13 mouse cellular contexts compared by ENCODE assay signal in the genomic region with DNA sequence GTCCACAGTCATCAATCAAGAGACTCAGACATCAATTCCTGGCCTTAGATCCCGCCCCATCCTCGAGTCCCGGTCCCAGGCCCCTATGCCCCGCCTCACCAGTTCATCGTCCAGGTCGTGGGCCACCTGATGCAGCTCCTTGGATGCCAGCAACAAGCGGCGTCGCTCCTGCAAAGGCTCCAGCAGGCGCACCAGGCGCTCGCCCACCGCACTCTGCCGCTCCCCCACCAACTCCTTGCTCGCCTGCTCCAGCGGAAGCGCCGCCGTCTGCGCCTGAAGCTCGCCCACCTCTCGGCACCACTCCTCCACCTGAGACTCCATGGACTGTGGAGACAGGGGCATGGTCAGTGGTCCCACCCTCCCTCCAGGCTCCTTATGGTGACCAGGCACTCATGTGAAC. TPM values are rescaled to one million over a fixed set of nuclear protein-coding genes. Genes with fewer than 3 reads are reported as not detected.
DNase-seq lines count a peak whose midpoint lies in the region; ATAC-seq lines count a peak whose summit lies in the region.
"Had no signal": no experiment of that assay in that cellular context is flagged by ENCODE, and none has a peak within 500 bp of the region (broad histone marks: within the 10 kb centered on the region; RNA-seq: fewer than 3 reads in every experiment).

No protein-coding gene starts in this region.

- no peaks in the 10 kb centered on the region for H3K36me3 ChIP-seq in hindbrain, embryonic 11.5 days (ENCODE audit: control insufficient read depth, insufficient read depth, low read length)
- H3K36me3 ChIP-seq in hindbrain, embryonic 14.5 days (replicated peaks; ENCODE audit: control insufficient read depth, insufficient read depth): peaks cover 8% of the 10 kb centered on the region; the same call in 1 of the 2 replicates
- peaks cover 2% of the 10 kb centered on the region for H3K36me3 ChIP-seq in neural tube, embryonic 13.5 days
- peaks cover 16% of the 10 kb centered on the region for H3K36me3 ChIP-seq in neural tube, embryonic 15.5 days
- no peaks in the 10 kb centered on the region for H3K36me3 ChIP-seq in stomach, embryonic 15.5 days

- H3K4me3 ChIP-seq in hindbrain, embryonic 11.5 days (ENCODE audit: low read depth, low read length): 0 out of 2 replicates have a peak overlapping the region, but pooled peaks have one; percentile 4
- no peak overlapping the region for H3K4me3 ChIP-seq in hindbrain, embryonic 14.5 days (replicated peaks; ENCODE audit: low read length)
- H3K4me3 ChIP-seq in neural tube, embryonic 13.5 days: no peak overlapping the region; the same call in 1 of the 2 replicates
- H3K4me3 ChIP-seq in neural tube, embryonic 15.5 days (replicated peaks): no peak overlapping the region
- H3K4me3 ChIP-seq in stomach, embryonic 15.5 days (replicated peaks): no peak overlapping the region; the same call in 1 of the 2 replicates
- H3K4me3 ChIP-seq: heart, adult 2 months had no signal

- H3K9me3 ChIP-seq in hindbrain, embryonic 11.5 days (ENCODE audit: control insufficient read depth, low read length): peaks cover 2% of the 10 kb centered on the region; the same call in 1 of the 2 replicates
- no peaks in the 10 kb centered on the region for H3K9me3 ChIP-seq in hindbrain, embryonic 14.5 days (ENCODE audit: control insufficient read depth, low read length)
- peaks cover 2% of the 10 kb centered on the region; the same call in 1 of the 2 replicates for H3K9me3 ChIP-seq in neural tube, embryonic 13.5 days
- no peaks in the 10 kb centered on the region for H3K9me3 ChIP-seq in neural tube, embryonic 15.5 days (replicated peaks)
- H3K9me3 ChIP-seq in stomach, embryonic 15.5 days: no peaks in the 10 kb centered on the region

- no peaks in the 10 kb centered on the region for H3K4me1 ChIP-seq in hindbrain, embryonic 11.5 days (replicated peaks; ENCODE audit: control insufficient read depth, insufficient read depth, low read length)
- no peaks in the 10 kb centered on the region for H3K4me1 ChIP-seq in hindbrain, embryonic 14.5 days (replicated peaks; ENCODE audit: control insufficient read depth, insufficient read depth, low read length)
- peaks cover 5% of the 10 kb centered on the region for H3K4me1 ChIP-seq in neural tube, embryonic 13.5 days (replicated peaks)
- no peaks in the 10 kb centered on the region for H3K4me1 ChIP-seq in neural tube, embryonic 15.5 days
- peaks cover 11% of the 10 kb centered on the region for H3K4me1 ChIP-seq in stomach, embryonic 15.5 days

- 2% methylated on average over 22 of the region's 22 CpGs for WGBS in hindbrain, embryonic 11.5 days
- WGBS in hindbrain, embryonic 14.5 days: 3% methylated on average over 22 of the region's 22 CpGs
- WGBS in neural tube, embryonic 13.5 days: 2% methylated on average over 22 of the region's 22 CpGs
- 4% methylated on average over 22 of the region's 22 CpGs for WGBS in neural tube, embryonic 15.5 days
- WGBS in stomach, embryonic 15.5 days: 2% methylated on average over 20 of the region's 22 CpGs

- 0 out of 2 replicates have a peak overlapping the region, but pooled peaks have one; percentile 17 for H3K4me2 ChIP-seq in hindbrain, embryonic 11.5 days (replicated peaks; ENCODE audit: low read depth, low read length)
- H3K4me2 ChIP-seq in hindbrain, embryonic 14.5 days (replicated peaks): no peak overlapping the region
- peak overlapping the region; percentile 9; the same call in 1 of the 2 replicates for H3K4me2 ChIP-seq in neural tube, embryonic 13.5 days
- no peak overlapping the region for H3K4me2 ChIP-seq in neural tube, embryonic 15.5 days
- peak overlapping the region; percentile 35 for H3K4me2 ChIP-seq in stomach, embryonic 15.5 days
- H3K4me2 ChIP-seq: liver, embryonic 11.5 days had no signal

- H3K9ac ChIP-seq in hindbrain, embryonic 11.5 days (ENCODE audit: low read depth, low read length): no peak overlapping the region
- no peak overlapping the region for H3K9ac ChIP-seq in hindbrain, embryonic 14.5 days
- no peak overlapping the region for H3K9ac ChIP-seq in neural tube, embryonic 13.5 days
- no peak overlapping the region for H3K9ac ChIP-seq in neural tube, embryonic 15.5 days (replicated peaks)
- no peak overlapping the region for H3K9ac ChIP-seq in stomach, embryonic 15.5 days

- peaks cover 57% of the 10 kb centered on the region for H3K27me3 ChIP-seq in hindbrain, embryonic 11.5 days (ENCODE audit: control insufficient read depth, insufficient read depth, low read length)
- H3K27me3 ChIP-seq in hindbrain, embryonic 14.5 days (ENCODE audit: control insufficient read depth, insufficient read depth, low read length): peaks cover 74% of the 10 kb centered on the region
- H3K27me3 ChIP-seq in neural tube, embryonic 13.5 days: peaks cover 94% of the 10 kb centered on the region
- H3K27me3 ChIP-seq in neural tube, embryonic 15.5 days (replicated peaks): peaks cover 88% of the 10 kb centered on the region
- peaks cover 64% of the 10 kb centered on the region for H3K27me3 ChIP-seq in stomach, embryonic 15.5 days (replicated peaks)

- DNase-seq in hindbrain, embryonic 11.5 days (ENCODE audit: low spot score): no peak
- no peak for DNase-seq in hindbrain, embryonic 14.5 days (ENCODE audit: low spot score)
- no peak for DNase-seq in spleen, postnatal 10 days (ENCODE audit: low spot score in 2 of 2)
- no peak for DNase-seq in kidney, adult 8-10 months
- DNase-seq: heart, adult 2 months had no signal

- no peak for ATAC-seq in hindbrain, embryonic 11.5 days (ENCODE audit: low FRiP score)
- ATAC-seq in hindbrain, embryonic 14.5 days (ENCODE audit: low FRiP score): no peak
- ATAC-seq in neural tube, embryonic 13.5 days (ENCODE audit: low read depth): no peak
- ATAC-seq in neural tube, embryonic 15.5 days (ENCODE audit: low FRiP score): no peak
- ATAC-seq in granulocyte monocyte progenitor cell, adult 5-6 weeks (replicated peaks; ENCODE audit: poor library complexity, severe bottlenecking): peak; percentile 20; the same call in 1 of the 2 replicates
- no peak for ATAC-seq in stomach, embryonic 15.5 days (ENCODE audit: insufficient read depth, low FRiP score, low read depth)
- ATAC-seq: intestine, postnatal 0 days had no signal

- H3K27ac ChIP-seq in hindbrain, embryonic 11.5 days (ENCODE audit: low read depth, low read length): no peak overlapping the region
- H3K27ac ChIP-seq in hindbrain, embryonic 14.5 days: no peak overlapping the region
- H3K27ac ChIP-seq in neural tube, embryonic 13.5 days (replicated peaks): no peak overlapping the region
- H3K27ac ChIP-seq in neural tube, embryonic 15.5 days (replicated peaks): no peak overlapping the region
- H3K27ac ChIP-seq in stomach, embryonic 15.5 days: no peak overlapping the region
- H3K27ac ChIP-seq: heart, adult 2 months; macrophage had no signal

RNA-seq across cellular contexts. Expression of a gene that starts 18.1 kb away (rescaled TPM):
- polyA plus RNA-seq in hindbrain, embryonic 11.5 days (2014; fragmentation: Nextera tagmentation; extraction: Ambion mirVana): 0.33 and 0.57 TPM in 2 replicates
- polyA plus RNA-seq in hindbrain, embryonic 14.5 days (2014; fragmentation: Nextera tagmentation; extraction: Ambion mirVana): not detected in 2 replicates
- not detected in 2 replicates for polyA plus RNA-seq in neural tube, embryonic 13.5 days (2015; fragmentation: Nextera tagmentation; extraction: Ambion mirVana)
- not detected in 2 replicates for polyA plus RNA-seq in neural tube, embryonic 15.5 days (2015; fragmentation: Nextera tagmentation; extraction: Ambion mirVana)
- total RNA-seq in granulocyte monocyte progenitor cell, adult 5-6 weeks (2014; fragmentation: Nextera tagmentation): not detected in 2 replicates
- total RNA-seq in granulocyte monocyte progenitor cell, adult 5-6 weeks (2017): 1.5 TPM in 1 of 2 replicates, not detected in the other
- polyA plus RNA-seq in stomach, embryonic 15.5 days (2015; fragmentation: Nextera tagmentation; extraction: Ambion mirVana): 0.62 and 1.7 TPM in 2 replicates
- total RNA-seq: neutrophil, adult 5-6 weeks had no signal
- polyA plus RNA-seq: heart, adult 2 months; macrophage had no signal

RNA-seq across cellular contexts. Expression of a gene that starts 19.5 kb away (rescaled TPM):
- 51.5 and 56.7 TPM in 2 replicates for polyA plus RNA-seq in hindbrain, embryonic 11.5 days (2014; fragmentation: Nextera tagmentation; extraction: Ambion mirVana)
- 30.6 and 34.6 TPM in 2 replicates for polyA plus RNA-seq in hindbrain, embryonic 14.5 days (2014; fragmentation: Nextera tagmentation; extraction: Ambion mirVana)
- polyA plus RNA-seq in neural tube, embryonic 13.5 days (2015; fragmentation: Nextera tagmentation; extraction: Ambion mirVana): 50.6 and 59.6 TPM in 2 replicates
- polyA plus RNA-seq in neural tube, embryonic 15.5 days (2015; fragmentation: Nextera tagmentation; extraction: Ambion mirVana): 28.9 and 33.4 TPM in 2 replicates
- 23.6 and 31.1 TPM in 2 replicates for total RNA-seq in granulocyte monocyte progenitor cell, adult 5-6 weeks (2014; fragmentation: Nextera tagmentation)
- 13.9 and 18.8 TPM in 2 replicates for total RNA-seq in granulocyte monocyte progenitor cell, adult 5-6 weeks (2017)
- 38.8 and 43.7 TPM in 2 replicates for polyA plus RNA-seq in stomach, embryonic 15.5 days (2015; fragmentation: Nextera tagmentation; extraction: Ambion mirVana)

RNA-seq across cellular contexts. Expression of a gene that starts 37.8 kb away (rescaled TPM):
- 2.4 and 3.9 TPM in 2 replicates for polyA plus RNA-seq in hindbrain, embryonic 11.5 days (2014; fragmentation: Nextera tagmentation; extraction: Ambion mirVana)
- polyA plus RNA-seq in hindbrain, embryonic 14.5 days (2014; fragmentation: Nextera tagmentation; extraction: Ambion mirVana): 10.4 TPM in 2 replicates
- 6.9 and 8.0 TPM in 2 replicates for polyA plus RNA-seq in neural tube, embryonic 13.5 days (2015; fragmentation: Nextera tagmentation; extraction: Ambion mirVana)
- 10.7 and 17.8 TPM in 2 replicates for polyA plus RNA-seq in neural tube, embryonic 15.5 days (2015; fragmentation: Nextera tagmentation; extraction: Ambion mirVana)
- total RNA-seq in granulocyte monocyte progenitor cell, adult 5-6 weeks (2014; fragmentation: Nextera tagmentation): not detected in 2 replicates
- not detected in 2 replicates for total RNA-seq in granulocyte monocyte progenitor cell, adult 5-6 weeks (2017)
- polyA plus RNA-seq in stomach, embryonic 15.5 days (2015; fragmentation: Nextera tagmentation; extraction: Ambion mirVana): 154 and 161 TPM in 2 replicates
- total RNA-seq: neutrophil, adult 5-6 weeks had no signal
- polyA plus RNA-seq: macrophage had no signal

Comparison
In these comparisons a context has a peak if more than half of its experiments do, and no peak if none do; other contexts are left out.
1. H3K4me2 ChIP-seq: peak in hindbrain, embryonic 11.5 days (single experiment), neural tube, embryonic 13.5 days (single experiment) and stomach, embryonic 15.5 days (single experiment); none in hindbrain, embryonic 14.5 days (single experiment) and neural tube, embryonic 15.5 days (single experiment).